Mouse (Mus musculus): ENCODE measurements at regions not wholly inside any gene's neighbourhood (a gene's known extent, or its start where the extent isn't known, plus 50 kb on each side); places are given as distances from the start of the nearest gene placed in this dataset.

GRCm38 (mm10) chr1:61095481-61096165 lies 117.9 kb downstream of the Icos start:
- no peak for TF ChIP-seq CTCF (IDR thresholded peaks at IDR 0.05; ENCODE audit: low read depth)
- TF ChIP-seq EP300 (IDR thresholded peaks at IDR 0.05; ENCODE audit: low read depth), result no peak
